Mouse (Mus musculus) CH12.LX (cell line): ENCODE measurements around the gene Micu2.

Experiments
- CHD1 ChIP-seq: IDR thresholded peaks from 2 replicates; pipeline ENCODE4 v1.6.1; 2012; ENCODE audit warnings: low read depth, low read length, improper control_type of control experiment, inconsistent platforms
- CTCF ChIP-seq, 2 experiments: IDR thresholded peaks in 1 of 2; conservative IDR thresholded peaks in 1 of 2; 2 replicates each; pipeline ENCODE4 v1.5.1; 2011 to 2012; ENCODE audit warnings: low read depth in 2 of 2, low read length in 2 of 2, improper control_type of control experiment in 1 of 2, inconsistent platforms in 1 of 2, mild to moderate bottlenecking in 1 of 2, moderate library complexity in 1 of 2
- ELF1 ChIP-seq: IDR thresholded peaks from 2 replicates; pipeline ENCODE4 v1.6.1; 2014; ENCODE audit warnings: low read depth, mild to moderate bottlenecking, inconsistent platforms, low read length, improper control_type of control experiment
- MAX ChIP-seq: IDR thresholded peaks from 2 replicates; pipeline ENCODE4 v1.6.1; 2011; ENCODE audit warnings: low read length, improper control_type of control experiment
- POLR2A ChIP-seq: IDR thresholded peaks from 2 replicates; pipeline ENCODE4 v1.6.1; 2011; ENCODE audit warnings: low read depth, mild to moderate bottlenecking, improper control_type of control experiment, low read length
- TCF12 ChIP-seq: IDR thresholded peaks from 2 replicates; pipeline ENCODE4 v1.6.1; 2014; ENCODE audit warnings: low read depth, mild to moderate bottlenecking, inconsistent platforms, low read length, improper control_type of control experiment
- USF1 ChIP-seq: IDR thresholded peaks from 2 replicates; pipeline ENCODE4 v1.6.1; 2014; ENCODE audit warnings: low read depth, mild to moderate bottlenecking, inconsistent platforms, low read length, improper control_type of control experiment
- USF2 ChIP-seq: conservative IDR thresholded peaks from 2 replicates; pipeline ENCODE4 v1.6.1; 2011; ENCODE audit warnings: low read depth, low read length, improper control_type of control experiment

DNA sequence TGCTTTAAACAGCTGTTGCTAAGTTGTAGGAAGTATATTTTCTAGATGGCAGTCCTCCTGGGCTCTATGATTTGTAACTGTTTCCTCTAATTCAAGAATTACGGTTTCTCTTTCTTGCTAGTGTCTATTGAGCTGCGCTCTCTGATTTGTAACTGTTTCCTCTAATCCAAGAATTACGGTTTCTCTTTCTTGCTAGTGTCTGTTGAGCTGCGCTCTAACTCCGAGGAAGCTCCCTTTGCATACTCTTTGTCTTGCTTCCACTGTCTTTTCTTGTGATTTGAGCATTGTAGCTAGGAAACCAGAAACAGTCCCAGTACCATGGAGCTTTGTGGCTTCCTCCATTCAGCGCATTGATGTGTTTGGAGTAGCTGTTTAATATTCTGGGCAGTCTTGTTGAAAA lies 83.7 kb downstream of the Micu2 start:
- TF ChIP-seq POLR2A: no peak
- no peak for TF ChIP-seq ELF1
- TF ChIP-seq MAX: no peak
- no peak for TF ChIP-seq TCF12
- no peak for TF ChIP-seq CTCF (conservative IDR thresholded peaks at IDR 0.05 in 1 of 2, IDR thresholded peaks at IDR 0.05 in 1 of 2; ENCODE audit: low read depth in 2 of 2, low read length in 2 of 2)
- TF ChIP-seq USF2: no peak
- no peak for TF ChIP-seq USF1
- TF ChIP-seq CHD1: no peak
